Comparison of ENCODE assay signal across 8 mouse cellular contexts in the genomic region with DNA sequence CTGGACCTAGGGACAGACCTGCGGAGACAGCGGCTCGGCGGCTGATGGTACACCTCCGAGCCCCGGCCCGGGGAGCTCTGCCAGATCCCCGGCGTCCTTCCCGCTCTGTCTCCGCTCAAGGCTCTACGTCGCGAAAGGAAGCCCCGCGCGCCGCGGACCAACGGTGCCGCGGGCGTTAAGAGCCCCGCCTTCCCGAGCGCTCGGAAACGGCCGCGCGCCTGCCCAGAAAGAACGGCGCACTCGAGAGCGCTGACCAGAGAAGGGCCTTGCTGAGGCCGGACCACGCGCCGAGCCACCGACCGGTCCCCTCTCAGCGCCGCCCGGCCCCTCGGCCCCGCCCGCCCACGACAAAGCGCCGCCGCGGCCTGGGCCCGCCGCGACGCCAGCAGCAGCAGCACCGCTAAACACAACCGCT. TPM values are rescaled to one million over a fixed set of nuclear protein-coding genes. Genes with fewer than 3 reads are reported as not detected.
A peak's percentile ranks its signal among the peaks of the same experiment; 100 is the strongest.
DNase-seq lines count a peak whose midpoint lies in the region; ATAC-seq and TF ChIP-seq lines count a peak whose summit lies in the region.

No protein-coding gene starts in this region.

- TF ChIP-seq POLR2A in spleen, adult 2 months (IDR thresholded peaks at IDR 0.05; ENCODE audit: low read depth, low read length) = no peak

- intact Hi-C loops in left cerebral cortex, postnatal 36 days (cut with DNase I) = no loop called here

- WGBS in spleen, adult 2 months = under 1% methylated on average over 58 of the region's 58 CpGs
- WGBS in forebrain, postnatal 0 days = under 1% methylated on average over 43 of the region's 58 CpGs
- WGBS in liver, embryonic 13.5 days (ENCODE audit: insufficient replicate concordance) = 0% methylated on average over 44 of the region's 58 CpGs

- peak overlapping the region; percentile 98 for H3K4me3 ChIP-seq in spleen, adult 2 months (ENCODE audit: extremely low read depth, insufficient read depth, insufficient read length)
- H3K4me3 ChIP-seq in forebrain, postnatal 0 days (ENCODE audit: low read depth, low read length) = peak overlapping the region; percentile 73
- peak overlapping the region; percentile 94 for H3K4me3 ChIP-seq in liver, embryonic 13.5 days (replicated peaks)

- peaks cover 12% of the 10 kb centered on the region for H3K36me3 ChIP-seq in spleen, adult 2 months (ENCODE audit: control insufficient read depth, insufficient read depth, low read length)
- peaks cover 6% of the 10 kb centered on the region for H3K36me3 ChIP-seq in forebrain, postnatal 0 days (ENCODE audit: insufficient read depth)
- H3K36me3 ChIP-seq in liver, embryonic 13.5 days = peaks cover 44% of the 10 kb centered on the region

- peak overlapping the region; percentile 93 for H3K9ac ChIP-seq in forebrain, postnatal 0 days
- peak overlapping the region; percentile 95 for H3K9ac ChIP-seq in liver, embryonic 13.5 days

- peaks cover 6% of the 10 kb centered on the region; the same call in 1 of the 2 replicates for H3K4me1 ChIP-seq in spleen, adult 2 months (ENCODE audit: control insufficient read depth, insufficient read depth, insufficient read length)
- H3K4me1 ChIP-seq in forebrain, postnatal 0 days (ENCODE audit: insufficient read depth) = peaks cover 9% of the 10 kb centered on the region
- peaks cover 48% of the 10 kb centered on the region for H3K4me1 ChIP-seq in liver, embryonic 13.5 days (replicated peaks)

- H3K4me2 ChIP-seq in forebrain, postnatal 0 days (ENCODE audit: low read depth) = peak overlapping the region; percentile 54
- H3K4me2 ChIP-seq in liver, embryonic 13.5 days = peak overlapping the region; percentile 82

- peak; percentile 16 for ATAC-seq in forebrain, postnatal 0 days
- ATAC-seq in liver, embryonic 13.5 days (ENCODE audit: low read depth) = peak; percentile 44

- no peak for TF ChIP-seq CTCF in spleen, adult 2 months (IDR thresholded peaks at IDR 0.05; ENCODE audit: extremely low read depth, insufficient read depth, insufficient read length, insufficient replicate concordance)
- TF ChIP-seq CTCF in forebrain, postnatal 0 days (IDR thresholded peaks at IDR 0.05; ENCODE audit: low read depth) = no peak

- peak overlapping the region; percentile 92 for H3K27ac ChIP-seq in spleen, adult 2 months (ENCODE audit: insufficient read depth, low read length)
- peak overlapping the region; percentile 94 for H3K27ac ChIP-seq in forebrain, postnatal 0 days (ENCODE audit: low read depth, low read length)
- H3K27ac ChIP-seq in liver, embryonic 13.5 days = peak overlapping the region; percentile 98

- DNase-seq in cerebellum, adult 9-11 months = peak; percentile 81
- DNase-seq in cerebellum, adult 18-20 months = no peak
- DNase-seq in spleen, adult 2 months (ENCODE audit: low read depth in 1 of 2, low spot score in 2 of 2) = peak; percentile 18 to 33
- DNase-seq in spleen, adult 18-20 months = no peak
- DNase-seq in forebrain, postnatal 0 days = no peak
- no peak for DNase-seq in liver, embryonic 13.5 days
- DNase-seq in right cerebral cortex, postnatal 36 days (ENCODE audit: low spot score in 2 of 2) = peak; percentile 36 to 41
- DNase-seq in left cerebral cortex, postnatal 36 days (ENCODE audit: low spot score in 2 of 2) = no peak

- H3K9me3 ChIP-seq in forebrain, postnatal 0 days (ENCODE audit: low read length) = no peaks in the 10 kb centered on the region
- no peaks in the 10 kb centered on the region for H3K9me3 ChIP-seq in liver, embryonic 13.5 days (replicated peaks)

- H3K27me3 ChIP-seq in spleen, adult 2 months (ENCODE audit: control insufficient read depth, insufficient read depth, low read length) = no peaks in the 10 kb centered on the region
- H3K27me3 ChIP-seq in forebrain, postnatal 0 days (ENCODE audit: insufficient read depth, low read length) = no peaks in the 10 kb centered on the region
- H3K27me3 ChIP-seq in liver, embryonic 13.5 days = no peaks in the 10 kb centered on the region

RNA-seq across cellular contexts. Expression of gene Ep400, which starts 0.5 kb away (rescaled TPM):
- 85.2 and 89.1 TPM in 2 replicates for polyA plus RNA-seq in spleen, adult 2 months (2012; rRNA removed)
- total RNA-seq in forebrain, postnatal 0 days (2014; rRNA removed) = 60.8 and 66.4 TPM in 2 replicates
- polyA plus RNA-seq in forebrain, postnatal 0 days (2015; fragmentation: Nextera tagmentation; extraction: Ambion mirVana) = 25.2 and 37.4 TPM in 2 replicates
- 15.7 and 19.1 TPM in 2 replicates for polyA plus RNA-seq in liver, embryonic 13.5 days (2015; fragmentation: Nextera tagmentation; extraction: Ambion mirVana)
- total RNA-seq in left cerebral cortex, postnatal 36 days (2021) = 100 to 1,000 TPM in 1 of 2 experiments, 10 to 100 TPM in 1; 95.6 to 101 TPM

RNA-seq across cellular contexts. Expression of gene Pus1, which starts 10.4 kb away (rescaled TPM):
- 19.2 and 20.9 TPM in 2 replicates for polyA plus RNA-seq in spleen, adult 2 months (2012; rRNA removed)
- total RNA-seq in forebrain, postnatal 0 days (2014; rRNA removed) = 13.5 and 14.2 TPM in 2 replicates
- 16.8 and 17.4 TPM in 2 replicates for polyA plus RNA-seq in forebrain, postnatal 0 days (2015; fragmentation: Nextera tagmentation; extraction: Ambion mirVana)
- polyA plus RNA-seq in liver, embryonic 13.5 days (2015; fragmentation: Nextera tagmentation; extraction: Ambion mirVana) = 39.6 and 39.8 TPM in 2 replicates
- 10 to 100 TPM; 21.6 to 21.8 TPM for total RNA-seq in left cerebral cortex, postnatal 36 days (2021)

RNA-seq across cellular contexts. Expression of gene Ulk1, which starts 39.9 kb away (rescaled TPM):
- 39.9 and 40.6 TPM in 2 replicates for polyA plus RNA-seq in spleen, adult 2 months (2012; rRNA removed)
- total RNA-seq in forebrain, postnatal 0 days (2014; rRNA removed) = 49.8 and 65.9 TPM in 2 replicates
- polyA plus RNA-seq in forebrain, postnatal 0 days (2015; fragmentation: Nextera tagmentation; extraction: Ambion mirVana) = 16.8 and 20.8 TPM in 2 replicates
- 6.6 and 7.6 TPM in 2 replicates for polyA plus RNA-seq in liver, embryonic 13.5 days (2015; fragmentation: Nextera tagmentation; extraction: Ambion mirVana)
- 10 to 100 TPM; 64.9 to 80.5 TPM for total RNA-seq in left cerebral cortex, postnatal 36 days (2021)

Comparison
In these comparisons a context has a peak if more than half of its experiments do, and no peak if none do; other contexts are left out.
1. DNase-seq: peak in cerebellum, adult 9-11 months (single experiment), spleen, adult 2 months (2 of 2) and right cerebral cortex, postnatal 36 days (2 of 2); none in cerebellum, adult 18-20 months (0 of 2), spleen, adult 18-20 months (0 of 2), forebrain, postnatal 0 days (single experiment), liver, embryonic 13.5 days (single experiment) and left cerebral cortex, postnatal 36 days (0 of 2).
2. Peak in every context shown above with its lines, with median percentiles within 50 percentile points of each other: H3K27ac ChIP-seq and H3K4me3 ChIP-seq.